Mouse (Mus musculus): ENCODE measurements around the gene Man1c1. TPM values are rescaled to one million over a fixed set of nuclear protein-coding genes. Genes with fewer than 3 reads are reported as not detected.
A peak's percentile ranks its signal among the peaks of the same experiment; 100 is the strongest.

The Man1c1 gene
- polyA plus RNA-seq, 1 experiment from 2014 or later = 5.1 TPM

- WGBS = 85% methylated on average over 15 of the region's 15 CpGs
These were observed 88.0 kb downstream of the Man1c1 start for GRCm38 (mm10) chr4:134615929-134616625.

GRCm38 (mm10) chr4:134612070-134612667 is 91.9 kb downstream of the Man1c1 start:
- Histone ChIP-seq H3K4me3 (no peak overlapping the region), H3K9ac (no peak overlapping the region), H3K27me3 (no peaks in the 10 kb centered on the region), H3K27ac (peak overlapping the region; percentile 82), H3K36me3 (no peaks in the 10 kb centered on the region), H3K4me1 (replicated peaks) (peaks cover 26% of the 10 kb centered on the region), H3K4me2 (peak overlapping the region; percentile 41), H3K9me3 (replicated peaks) (no peaks in the 10 kb centered on the region)
- 38% methylated on average over 16 of the region's 16 CpGs for WGBS
- peak; percentile 66 for ATAC-seq (replicated peaks; ENCODE audit: insufficient number of reproducible peaks, insufficient read depth, low FRiP score, low read depth)

More at GRCm38 (mm10) chr4:134615929-134616625, 88.0 kb downstream of the Man1c1 start:
- Histone ChIP-seq H3K27ac (no peak overlapping the region), H3K9me3 (replicated peaks) (no peaks in the 10 kb centered on the region), H3K4me3 (no peak overlapping the region), H3K36me3 (no peaks in the 10 kb centered on the region), H3K9ac (no peak overlapping the region), H3K4me1 (replicated peaks) (peaks cover 19% of the 10 kb centered on the region), H3K27me3 (no peaks in the 10 kb centered on the region), H3K4me2 (no peak overlapping the region)
- no peak for ATAC-seq (replicated peaks; ENCODE audit: insufficient number of reproducible peaks, insufficient read depth, low FRiP score, low read depth)

- no peak for ATAC-seq (replicated peaks; ENCODE audit: insufficient number of reproducible peaks, insufficient read depth, low FRiP score, low read depth)
These were observed 93.5 kb downstream of the Man1c1 start for GRCm38 (mm10) chr4:134610616-134611015.

GRCm38 (mm10) chr4:134607679-134608078 is 96.4 kb downstream of the Man1c1 start:
- no peak overlapping the region for H3K27ac ChIP-seq
- H3K4me3 ChIP-seq = no peak overlapping the region
- no peak overlapping the region for H3K9ac ChIP-seq
- H3K27me3 ChIP-seq = no peaks in the 10 kb centered on the region
- no peaks in the 10 kb centered on the region for H3K36me3 ChIP-seq
- H3K9me3 ChIP-seq (replicated peaks) = no peaks in the 10 kb centered on the region
- peaks cover 51% of the 10 kb centered on the region for H3K4me1 ChIP-seq (replicated peaks)
- no peak for ATAC-seq (replicated peaks; ENCODE audit: insufficient number of reproducible peaks, insufficient read depth, low FRiP score, low read depth)
- no peak overlapping the region for H3K4me2 ChIP-seq
- WGBS = 82% methylated on average over 5 of the region's 5 CpGs

More at GRCm38 (mm10) chr4:134610616-134611015, 93.5 kb downstream of the Man1c1 start:
- Histone ChIP-seq H3K4me1 (replicated peaks) (peaks cover 38% of the 10 kb centered on the region), H3K4me3 (no peak overlapping the region), H3K9me3 (replicated peaks) (no peaks in the 10 kb centered on the region), H3K27me3 (no peaks in the 10 kb centered on the region), H3K4me2 (no peak overlapping the region), H3K9ac (no peak overlapping the region), H3K36me3 (no peaks in the 10 kb centered on the region), H3K27ac (no peak overlapping the region)
- 71% methylated on average over 3 of the region's 3 CpGs for WGBS

- WGBS = 9% methylated on average over 5 of the region's 5 CpGs
- Histone ChIP-seq H3K9ac (0 out of 2 replicates have a peak overlapping the region, but pooled peaks have one; percentile 18), H3K27me3 (no peaks in the 10 kb centered on the region), H3K9me3 (replicated peaks) (no peaks in the 10 kb centered on the region), H3K4me1 (replicated peaks) (peaks cover 51% of the 10 kb centered on the region), H3K4me3 (no peak overlapping the region), H3K36me3 (no peaks in the 10 kb centered on the region), H3K4me2 (no peak overlapping the region), H3K27ac (peak overlapping the region; percentile 52)
- ATAC-seq (replicated peaks; ENCODE audit: insufficient number of reproducible peaks, insufficient read depth, low FRiP score, low read depth) = no peak; the same call in 1 of the 2 replicates
These were observed 98.0 kb downstream of the Man1c1 start for GRCm38 (mm10) chr4:134606054-134606453.

- Histone ChIP-seq H3K9ac (no peak overlapping the region), H3K27me3 (no peaks in the 10 kb centered on the region), H3K9me3 (replicated peaks) (no peaks in the 10 kb centered on the region), H3K36me3 (no peaks in the 10 kb centered on the region), H3K4me3 (no peak overlapping the region), H3K27ac (no peak overlapping the region), H3K4me2 (no peak overlapping the region), H3K4me1 (replicated peaks) (peaks cover 50% of the 10 kb centered on the region)
- WGBS = 70% methylated on average over 4 of the region's 4 CpGs
- ATAC-seq (replicated peaks; ENCODE audit: insufficient number of reproducible peaks, insufficient read depth, low FRiP score, low read depth) = no peak
These were observed 99.6 kb downstream of the Man1c1 start for GRCm38 (mm10) chr4:134604472-134604871.

GRCm38 (mm10) chr4:134603553-134603952 is 100.5 kb downstream of the Man1c1 start:
- 29% methylated on average over 5 of the region's 5 CpGs for WGBS
- H3K9ac ChIP-seq = no peak overlapping the region
- no peaks in the 10 kb centered on the region for H3K27me3 ChIP-seq
- no peaks in the 10 kb centered on the region for H3K36me3 ChIP-seq
- H3K9me3 ChIP-seq (replicated peaks) = no peaks in the 10 kb centered on the region
- H3K4me1 ChIP-seq (replicated peaks) = peaks cover 48% of the 10 kb centered on the region
- no peak overlapping the region for H3K4me2 ChIP-seq
- ATAC-seq (replicated peaks; ENCODE audit: insufficient number of reproducible peaks, insufficient read depth, low FRiP score, low read depth) = no peak
- no peak overlapping the region for H3K27ac ChIP-seq
- no peak overlapping the region for H3K4me3 ChIP-seq

GRCm38 (mm10) chr4:134602610-134603009 is 101.5 kb downstream of the Man1c1 start:
- Histone ChIP-seq H3K4me3 (no peak overlapping the region), H3K27me3 (no peaks in the 10 kb centered on the region), H3K36me3 (no peaks in the 10 kb centered on the region), H3K9me3 (replicated peaks) (no peaks in the 10 kb centered on the region), H3K9ac (no peak overlapping the region), H3K4me1 (replicated peaks) (peaks cover 50% of the 10 kb centered on the region), H3K27ac (no peak overlapping the region; the same call in 1 of the 2 replicates), H3K4me2 (no peak overlapping the region)
- 61% methylated on average over 3 of the region's 3 CpGs for WGBS
- ATAC-seq (replicated peaks; ENCODE audit: insufficient number of reproducible peaks, insufficient read depth, low FRiP score, low read depth) = no peak

- Histone ChIP-seq H3K4me3 (no peak overlapping the region), H3K27me3 (no peaks in the 10 kb centered on the region), H3K4me2 (no peak overlapping the region), H3K27ac (no peak overlapping the region; the same call in 1 of the 2 replicates), H3K36me3 (no peaks in the 10 kb centered on the region), H3K4me1 (replicated peaks) (peaks cover 57% of the 10 kb centered on the region), H3K9ac (0 out of 2 replicates have a peak overlapping the region, but pooled peaks have one; percentile 7), H3K9me3 (replicated peaks) (no peaks in the 10 kb centered on the region)
- 53% methylated on average over 7 of the region's 7 CpGs for WGBS
- no peak; the same call in 1 of the 2 replicates for ATAC-seq (replicated peaks; ENCODE audit: insufficient number of reproducible peaks, insufficient read depth, low FRiP score, low read depth)
These were observed 102.1 kb downstream of the Man1c1 start for GRCm38 (mm10) chr4:134601981-134602380.

GRCm38 (mm10) chr4:134601404-134601803 is 102.7 kb downstream of the Man1c1 start:
- no peak overlapping the region for H3K4me2 ChIP-seq
- H3K27me3 ChIP-seq = no peaks in the 10 kb centered on the region
- H3K9me3 ChIP-seq (replicated peaks) = no peaks in the 10 kb centered on the region
- peaks cover 58% of the 10 kb centered on the region for H3K4me1 ChIP-seq (replicated peaks)
- WGBS = 39% methylated on average over 8 of the region's 8 CpGs
- H3K27ac ChIP-seq = no peak overlapping the region; the same call in 1 of the 2 replicates
- no peak for ATAC-seq (replicated peaks; ENCODE audit: insufficient number of reproducible peaks, insufficient read depth, low FRiP score, low read depth)
- H3K9ac ChIP-seq = 0 out of 2 replicates have a peak overlapping the region, but pooled peaks have one; percentile 7
- H3K36me3 ChIP-seq = no peaks in the 10 kb centered on the region
- H3K4me3 ChIP-seq = no peak overlapping the region

GRCm38 (mm10) chr4:134600777-134601176 is 103.3 kb downstream of the Man1c1 start:
- no peak for ATAC-seq (replicated peaks; ENCODE audit: insufficient number of reproducible peaks, insufficient read depth, low FRiP score, low read depth)
- Histone ChIP-seq H3K4me3 (no peak overlapping the region), H3K9me3 (replicated peaks) (no peaks in the 10 kb centered on the region), H3K36me3 (no peaks in the 10 kb centered on the region), H3K4me1 (replicated peaks) (peaks cover 58% of the 10 kb centered on the region), H3K27me3 (no peaks in the 10 kb centered on the region), H3K27ac (no peak overlapping the region), H3K9ac (no peak overlapping the region), H3K4me2 (no peak overlapping the region)
- 69% methylated on average over 7 of the region's 7 CpGs for WGBS

All from heart, embryonic 15.5 days (tissue).